Mouse (Mus musculus) C2C12 (cell line): Measurements from ENCODE around the gene Olfr569. TPM values are rescaled to one million over a fixed set of nuclear protein-coding genes. Genes with fewer than 3 reads are reported as not detected.

Experiments used
- H3K27me3 ChIP-seq: one replicate; pipeline ENCODE4 v1.6.1; 2011; ENCODE audit not compliant: control insufficient read depth, insufficient read depth, insufficient read length
- H3K36me3 ChIP-seq: one replicate; pipeline ENCODE4 v1.6.1; 2011; ENCODE audit not compliant: control insufficient read depth, insufficient read depth
- H3K4me3 ChIP-seq: one replicate; pipeline ENCODE4 v1.5.1; 2011; ENCODE audit warnings: mild to moderate bottlenecking, control low read depth; ENCODE audit not compliant: poor library complexity, insufficient read depth, severe bottlenecking
- H3K79me2 ChIP-seq: one replicate; pipeline ENCODE4 v1.6.1; 2011; ENCODE audit not compliant: control insufficient read depth, insufficient read depth
- H3K79me3 ChIP-seq: one replicate; pipeline ENCODE4 v1.6.1; 2011; ENCODE audit warnings: low read depth, control low read depth
- H3ac ChIP-seq: one replicate; pipeline ENCODE3; 2011; ENCODE audit warnings: low read depth; ENCODE audit not compliant: control insufficient read depth, insufficient read length
- CEBPB ChIP-seq: IDR thresholded peaks from one replicate; pipeline ENCODE4 v1.6.1; 2011; ENCODE audit warnings: low read depth, mild to moderate bottlenecking, control low read depth, moderate library complexity
- CTCF ChIP-seq: IDR thresholded peaks from one replicate; pipeline ENCODE4 v1.5.1; 2011; ENCODE audit not compliant: control insufficient read depth, insufficient read depth, insufficient read length
- FOSL1 ChIP-seq: IDR thresholded peaks from one replicate; pipeline ENCODE4 v1.8.0; 2011; ENCODE audit warnings: mild to moderate bottlenecking, low read length; ENCODE audit not compliant: poor library complexity, insufficient read depth, severe bottlenecking
- MAX ChIP-seq: IDR thresholded peaks from one replicate; pipeline ENCODE4 v1.6.1; 2011; ENCODE audit warnings: mild to moderate bottlenecking, control low read depth
- MYOD1 ChIP-seq: IDR thresholded peaks from one replicate; pipeline ENCODE4 v1.6.1; 2011; ENCODE audit warnings: low read depth; ENCODE audit not compliant: control insufficient read depth, insufficient read length
- MYOG ChIP-seq: IDR thresholded peaks from one replicate; pipeline ENCODE4 v1.6.1; 2011; ENCODE audit not compliant: control insufficient read depth, insufficient read length; ENCODE audit errors: extremely low read depth
- USF1 ChIP-seq: IDR thresholded peaks from one replicate; pipeline ENCODE4 v1.6.1; 2011; ENCODE audit warnings: low read depth, mild to moderate bottlenecking, control low read depth, moderate library complexity
- long read RNA-seq, 2 experiments: library from polyadenylated mRNA; unstranded; transcript quantifications; one replicate each; pipeline ENCODE4 v2.0.0; 2019 to 2020
- polyA plus RNA-seq: library from polyadenylated mRNA; unstranded; fragments of >200 nt; fragmentation: generic; extraction: Trizol; gene quantifications from one replicate; pipeline ENCODE4 v1.2.1, GENCODE M21; 2012; ENCODE audit warnings: missing spikeins

Olfr569 gene
- not detected for polyA plus RNA-seq
- long read RNA-seq, experiment 1 = 0 reads
- long read RNA-seq, experiment 2 = 0 reads

DNA sequence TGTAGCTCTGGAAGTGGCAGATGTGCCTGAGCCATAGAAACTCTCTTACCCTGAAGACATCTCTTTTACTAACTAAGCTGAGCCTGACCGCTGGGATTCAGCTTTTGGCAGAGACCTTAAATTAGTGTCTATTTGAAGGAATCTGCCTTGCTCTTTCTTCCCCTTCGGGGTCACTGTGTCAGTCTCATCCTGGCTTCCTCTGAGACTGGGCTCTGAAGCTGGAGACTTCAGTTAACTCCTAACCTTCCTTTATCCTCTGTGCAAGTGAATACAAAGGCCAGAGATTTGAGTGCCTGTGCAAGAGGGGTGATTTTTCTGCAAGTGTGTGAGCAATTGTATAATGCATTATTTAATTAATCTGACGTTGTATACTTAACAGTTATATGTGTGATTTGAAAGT, at the start of gene Olfr569:
TSS of gene Olfr569 (minus strand) at position 101 of the 400 bp plus-strand sequence.
- Histone ChIP-seq H3ac (no peak within 1 kb of the TSS), H3K36me3 (no peaks in the 10 kb centered on the region), H3K79me2 (no peaks in the 10 kb centered on the region), H3K4me3 (no peak within 1 kb of the TSS), H3K27me3 (no peaks in the 10 kb centered on the region), H3K79me3 (no peaks in the 10 kb centered on the region)
- TF ChIP-seq CTCF (no peak), CEBPB (no peak), MYOD1 (no peak), MAX (no peak), MYOG (no peak), USF1 (no peak), FOSL1 (no peak)

DNA sequence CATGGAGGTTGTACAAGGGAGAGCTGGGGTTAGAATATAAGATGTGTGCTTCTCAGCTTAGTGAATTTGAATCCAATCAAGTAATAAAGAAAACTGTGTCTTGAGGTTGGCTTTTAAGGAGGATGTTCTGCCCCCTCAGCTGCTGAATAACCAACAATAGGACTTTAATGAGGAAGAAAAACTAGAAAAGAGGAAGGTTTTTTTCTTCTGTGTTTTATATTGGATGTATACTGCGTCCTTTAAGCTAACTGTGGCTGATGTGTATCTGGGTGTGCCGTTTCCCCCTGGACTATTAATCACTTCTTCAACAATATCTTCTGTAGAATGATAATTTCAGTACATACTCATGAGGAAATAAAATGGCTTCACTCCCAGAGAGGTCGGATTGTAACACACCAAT, 36.4 kb upstream of the Olfr569 start:
- no peaks in the 10 kb centered on the region for H3K36me3 ChIP-seq
- TF ChIP-seq CEBPB (no peak), MYOD1 (no peak)
- H3K4me3 ChIP-seq = no peak overlapping the region
- no peaks in the 10 kb centered on the region for H3K79me3 ChIP-seq
- H3ac ChIP-seq = no peak overlapping the region
- no peaks in the 10 kb centered on the region for H3K79me2 ChIP-seq
- H3K27me3 ChIP-seq = no peaks in the 10 kb centered on the region

GRCm38 (mm10) chr7:102924109-102924508, 33.4 kb upstream of the Olfr569 start, which contains the start of gene Olfr572:
TSS of gene Olfr572 (plus strand) at chr7:102924409.
- H3K79me2 ChIP-seq = no peaks in the 10 kb centered on the region
- H3ac ChIP-seq = no peak within 1 kb of the TSS
- H3K36me3 ChIP-seq = no peaks in the 10 kb centered on the region
- H3K4me3 ChIP-seq = no peak within 1 kb of the TSS
- no peaks in the 10 kb centered on the region for H3K27me3 ChIP-seq
- no peaks in the 10 kb centered on the region for H3K79me3 ChIP-seq
- TF ChIP-seq FOSL1 (no peak), MYOG (no peak), MAX (no peak), CTCF (no peak), MYOD1 (no peak), CEBPB (no peak), USF1 (no peak)

GRCm38 (mm10) chr7:102919632-102920031, 28.9 kb upstream of the Olfr569 start:
- no peak for TF ChIP-seq USF1
- no peak for TF ChIP-seq FOSL1
- no peak for TF ChIP-seq MYOD1
- no peak for TF ChIP-seq CTCF
- TF ChIP-seq CEBPB = no peak
- TF ChIP-seq MAX = no peak
- Histone ChIP-seq H3K4me3 (no peak overlapping the region), H3K27me3 (no peaks in the 10 kb centered on the region), H3ac (no peak overlapping the region), H3K36me3 (no peaks in the 10 kb centered on the region), H3K79me2 (no peaks in the 10 kb centered on the region), H3K79me3 (no peaks in the 10 kb centered on the region)

DNA sequence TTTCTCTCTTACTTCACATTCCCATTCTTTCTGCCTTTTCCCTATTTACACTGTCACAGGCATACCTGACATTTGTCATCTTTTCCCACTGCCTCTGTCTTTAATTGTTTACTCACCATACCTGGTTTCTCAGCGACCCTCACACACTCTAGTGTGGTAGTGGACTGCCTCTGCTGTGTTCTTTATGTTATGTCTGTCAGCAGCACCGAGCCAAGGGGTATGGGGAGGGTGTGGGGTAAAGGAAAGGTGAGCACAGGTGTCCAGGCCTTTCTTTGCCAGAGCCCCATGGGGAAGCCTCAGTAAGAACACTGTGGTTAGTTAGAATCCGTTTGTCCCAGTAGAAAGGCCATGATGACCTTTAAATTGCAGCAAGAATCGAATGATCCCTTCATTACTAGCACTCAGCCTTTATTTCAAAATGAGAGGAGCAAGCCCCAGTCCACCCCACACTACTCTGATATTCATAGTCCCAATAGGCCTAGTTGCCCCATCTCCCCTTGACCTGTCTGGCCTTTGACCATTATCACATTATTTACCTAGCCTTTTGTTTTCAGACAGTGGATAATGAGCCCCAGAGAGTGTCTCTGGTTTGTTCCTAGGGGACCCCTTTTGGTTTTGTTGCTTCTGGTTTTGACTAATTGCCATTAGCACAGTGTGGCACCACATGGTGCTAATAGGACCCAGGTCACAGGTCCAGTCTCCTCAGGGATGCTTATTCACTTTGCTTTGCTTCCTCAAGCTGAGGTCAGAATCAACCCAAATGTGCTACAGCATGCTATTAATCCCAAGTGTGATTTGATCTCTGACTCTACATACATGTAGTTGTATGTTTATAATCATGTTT, 26.6 kb upstream of the Olfr569 start, which contains the start of gene Olfr571:
TSS of gene Olfr571 (minus strand) at position 505 of the 844 bp plus-strand sequence.
- Histone ChIP-seq H3K27me3 (no peaks in the 10 kb centered on the region), H3K4me3 (no peak within 1 kb of the TSS), H3K79me2 (no peaks in the 10 kb centered on the region), H3ac (no peak within 1 kb of the TSS), H3K36me3 (no peaks in the 10 kb centered on the region), H3K79me3 (no peaks in the 10 kb centered on the region)
- TF ChIP-seq MYOD1 = no peak

GRCm38 (mm10) chr7:102916405-102916804, 25.7 kb upstream of the Olfr569 start:
- Histone ChIP-seq H3K4me3 (no peak overlapping the region), H3K36me3 (no peaks in the 10 kb centered on the region), H3K27me3 (no peaks in the 10 kb centered on the region), H3ac (no peak overlapping the region), H3K79me3 (no peaks in the 10 kb centered on the region), H3K79me2 (no peaks in the 10 kb centered on the region)
- TF ChIP-seq MYOG (no peak), FOSL1 (no peak), CTCF (no peak)
